Mouse (Mus musculus) forebrain, embryonic 15.5 days (tissue): ENCODE results near the gene Zfp62. TPM values are rescaled to one million over a fixed set of nuclear protein-coding genes. Genes with fewer than 3 reads are reported as not detected.
A peak's percentile ranks its signal among the peaks of the same experiment; 100 is the strongest.

Experiments used
- ATAC-seq: fragments of 200-750 bp; cut with Nextera tagmentation; replicated peaks from 2 replicates; pipeline ENCODE4 v1.8.0; 2017; ENCODE audit warnings: mild to moderate bottlenecking, moderate TSS enrichment, moderate library complexity
- H3K27ac ChIP-seq: fragments of 300-500 bp; sonication (generic); replicated peaks from 2 replicates; pipeline ENCODE4 v1.5.1; 2015; ENCODE audit warnings: mild to moderate bottlenecking, inconsistent platforms
- H3K27me3 ChIP-seq: fragments of 300-500 bp; sonication (generic); 2 replicates; pipeline ENCODE4 v1.6.1; 2015; ENCODE audit warnings: inconsistent platforms
- H3K36me3 ChIP-seq: fragments of 300-500 bp; sonication (generic); 2 replicates; pipeline ENCODE4 v1.6.1; 2015; ENCODE audit warnings: mild to moderate bottlenecking, inconsistent platforms
- H3K4me1 ChIP-seq: fragments of 300-500 bp; sonication (generic); 2 replicates; pipeline ENCODE4 v1.6.1; 2015; ENCODE audit warnings: inconsistent platforms
- H3K4me2 ChIP-seq: fragments of 300-500 bp; sonication (generic); replicated peaks from 2 replicates; pipeline ENCODE4 v1.6.1; 2015; ENCODE audit warnings: mild to moderate bottlenecking, inconsistent platforms
- H3K4me3 ChIP-seq: fragments of 300-500 bp; sonication (generic); 2 replicates; pipeline ENCODE4 v1.5.1; 2015; ENCODE audit warnings: mild to moderate bottlenecking, inconsistent platforms
- H3K9ac ChIP-seq: fragments of 300-500 bp; sonication (generic); replicated peaks from 2 replicates; pipeline ENCODE4 v1.6.1; 2015; ENCODE audit warnings: mild to moderate bottlenecking, inconsistent platforms
- H3K9me3 ChIP-seq: fragments of 300-500 bp; sonication (generic); 2 replicates; pipeline ENCODE4 v1.6.1; 2016; ENCODE audit warnings: inconsistent platforms
- WGBS: fragments of 180-500 bp; shearing (Covaris S2); methylation state at CpG from one replicate; pipeline ENCODE4 v1.1.7; 2015; ENCODE audit warnings: mixed read lengths; 5-methylcytosine and 5-hydroxymethylcytosine counted together
- polyA plus RNA-seq: library from polyadenylated mRNA; unstranded; fragments of >200 nt; fragmentation: Nextera tagmentation; extraction: Ambion mirVana; gene quantifications from 2 replicates; pipeline ENCODE4 v1.2.1, GENCODE M21; 2015

Gene Zfp62
- polyA plus RNA-seq, 1 experiment from 2014 or later = 55.1 TPM

DNA sequence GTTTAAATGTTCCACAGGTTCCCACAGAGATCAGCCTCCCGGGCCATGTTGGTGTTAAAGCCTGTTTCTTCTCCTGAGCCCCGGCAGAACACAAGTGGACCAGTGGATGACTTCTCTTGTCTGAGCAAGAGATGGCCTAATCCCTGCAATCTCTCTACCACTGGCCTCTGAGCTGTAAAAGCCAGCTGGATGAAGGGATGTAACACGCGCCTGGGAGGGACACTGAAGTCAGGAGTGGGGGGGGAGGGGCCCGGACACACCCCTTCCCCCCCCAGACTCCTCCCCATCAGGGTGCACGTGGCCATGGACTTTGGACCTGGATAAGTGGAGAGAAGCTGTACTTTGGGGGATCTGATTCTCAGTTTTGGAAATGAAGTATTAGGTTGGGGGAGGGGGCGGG, 42.1 kb downstream of the Zfp62 start:
- Histone ChIP-seq H3K27ac (0 out of 2 replicates have a peak overlapping the region, but pooled peaks have one; percentile 97), H3K36me3 (no peaks in the 10 kb centered on the region), H3K4me3 (peak overlapping the region; percentile 93; the same call in 1 of the 2 replicates), H3K27me3 (no peaks in the 10 kb centered on the region), H3K9ac (0 out of 2 replicates have a peak overlapping the region, but pooled peaks have one; percentile 83), H3K4me2 (peak overlapping the region; percentile 62), H3K9me3 (no peaks in the 10 kb centered on the region), H3K4me1 (peaks cover 29% of the 10 kb centered on the region)
- no peak for ATAC-seq
- 10% methylated on average over 7 of the region's 7 CpGs for WGBS

DNA sequence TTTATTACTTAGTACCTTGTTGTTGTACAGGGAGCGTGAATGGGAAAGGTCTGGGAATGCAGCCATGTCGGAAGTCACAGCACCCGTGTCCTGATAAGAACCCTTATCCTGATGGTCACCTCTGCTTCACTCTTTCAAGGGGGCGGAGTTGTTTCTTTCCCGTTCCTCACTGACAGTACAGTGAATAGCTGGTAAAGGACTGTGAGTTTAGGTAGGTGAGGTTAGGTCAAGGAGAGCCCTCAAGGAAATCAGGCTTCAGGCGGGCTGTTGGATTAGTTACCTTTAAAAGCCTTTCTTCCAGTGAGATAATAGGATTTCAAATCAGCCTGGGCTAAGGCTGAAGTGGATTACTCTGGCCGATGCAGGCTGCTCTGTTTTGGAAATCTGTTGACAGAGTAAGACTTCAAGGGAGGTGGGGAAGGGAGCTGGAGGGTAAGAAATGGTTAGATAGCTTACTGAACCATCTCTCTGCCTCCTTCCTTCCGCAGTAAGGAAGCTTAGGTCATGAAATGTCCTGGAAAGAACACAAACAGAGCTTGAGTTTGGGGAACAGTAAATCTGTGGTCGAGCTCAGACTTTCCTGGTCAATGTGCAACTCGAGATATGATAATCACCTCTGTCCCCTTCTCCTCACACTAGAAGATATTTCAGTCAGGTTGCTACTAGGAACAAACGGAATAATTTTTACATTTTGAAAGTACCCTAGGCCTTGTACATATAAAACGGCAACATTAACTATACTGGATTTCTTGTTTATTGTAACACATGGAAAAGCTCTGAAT, 42.7 kb downstream of the Zfp62 start:
- 30% methylated on average over 12 of the region's 12 CpGs for WGBS
- no peaks in the 10 kb centered on the region for H3K9me3 ChIP-seq
- no peak overlapping the region for H3K4me3 ChIP-seq
- no peaks in the 10 kb centered on the region for H3K36me3 ChIP-seq
- ATAC-seq = no peak
- H3K27ac ChIP-seq = no peak overlapping the region
- peaks cover 36% of the 10 kb centered on the region for H3K4me1 ChIP-seq
- no peak overlapping the region for H3K4me2 ChIP-seq
- H3K9ac ChIP-seq = no peak overlapping the region
- no peaks in the 10 kb centered on the region for H3K27me3 ChIP-seq

DNA sequence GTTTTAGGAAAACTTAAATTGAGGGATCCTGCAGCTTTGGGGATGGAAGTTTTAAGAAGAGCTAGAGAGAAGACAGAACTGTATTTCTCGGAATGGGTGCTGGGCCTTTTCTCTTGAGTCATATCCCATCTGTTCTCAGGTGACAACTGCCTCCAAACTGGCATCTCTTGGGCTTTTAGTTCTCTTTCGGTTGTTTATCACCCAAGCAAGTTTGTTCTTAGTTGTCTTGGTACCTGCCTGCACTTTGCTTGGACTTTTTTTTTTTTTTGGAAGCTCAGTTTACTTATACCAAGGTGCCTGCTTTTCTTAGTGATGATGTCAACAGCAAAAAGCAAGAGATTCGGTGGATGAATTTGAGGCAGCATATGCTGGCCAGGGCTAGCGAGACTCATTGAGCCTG, 43.4 kb downstream of the Zfp62 start:
- no peak overlapping the region for H3K4me3 ChIP-seq
- WGBS = 91% methylated on average over 4 of the region's 4 CpGs
- ATAC-seq = no peak
- H3K27me3 ChIP-seq = no peaks in the 10 kb centered on the region
- no peaks in the 10 kb centered on the region for H3K9me3 ChIP-seq
- no peak overlapping the region for H3K4me2 ChIP-seq
- H3K36me3 ChIP-seq = no peaks in the 10 kb centered on the region
- no peak overlapping the region for H3K9ac ChIP-seq
- H3K4me1 ChIP-seq = peaks cover 43% of the 10 kb centered on the region
- no peak overlapping the region for H3K27ac ChIP-seq

DNA sequence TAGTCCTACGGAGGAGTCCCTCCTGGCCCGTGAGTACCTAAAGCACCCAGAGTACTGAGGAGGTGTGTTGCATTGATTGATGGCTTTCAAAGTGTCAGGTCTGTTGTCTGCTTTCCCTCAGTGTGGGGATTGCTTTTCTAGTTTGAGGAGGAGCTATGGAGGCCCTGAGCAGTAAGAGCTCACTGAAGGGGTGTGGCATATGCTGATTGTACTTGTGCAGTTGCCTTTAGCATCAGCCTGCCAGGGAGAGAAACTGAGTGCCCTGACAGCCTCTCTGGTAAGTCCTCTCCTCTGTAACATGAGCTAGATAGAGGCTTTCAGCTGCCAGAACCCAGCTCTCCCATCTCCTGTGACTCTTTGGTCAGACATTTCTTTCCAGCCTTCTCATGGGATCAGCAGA, 44.2 kb downstream of the Zfp62 start:
- WGBS = 76% methylated on average over 2 of the region's 2 CpGs
- Histone ChIP-seq H3K4me3 (no peak overlapping the region), H3K27me3 (no peaks in the 10 kb centered on the region), H3K9me3 (no peaks in the 10 kb centered on the region), H3K36me3 (no peaks in the 10 kb centered on the region), H3K4me2 (no peak overlapping the region), H3K27ac (no peak overlapping the region), H3K9ac (no peak overlapping the region), H3K4me1 (peaks cover 44% of the 10 kb centered on the region)
- ATAC-seq = no peak

DNA sequence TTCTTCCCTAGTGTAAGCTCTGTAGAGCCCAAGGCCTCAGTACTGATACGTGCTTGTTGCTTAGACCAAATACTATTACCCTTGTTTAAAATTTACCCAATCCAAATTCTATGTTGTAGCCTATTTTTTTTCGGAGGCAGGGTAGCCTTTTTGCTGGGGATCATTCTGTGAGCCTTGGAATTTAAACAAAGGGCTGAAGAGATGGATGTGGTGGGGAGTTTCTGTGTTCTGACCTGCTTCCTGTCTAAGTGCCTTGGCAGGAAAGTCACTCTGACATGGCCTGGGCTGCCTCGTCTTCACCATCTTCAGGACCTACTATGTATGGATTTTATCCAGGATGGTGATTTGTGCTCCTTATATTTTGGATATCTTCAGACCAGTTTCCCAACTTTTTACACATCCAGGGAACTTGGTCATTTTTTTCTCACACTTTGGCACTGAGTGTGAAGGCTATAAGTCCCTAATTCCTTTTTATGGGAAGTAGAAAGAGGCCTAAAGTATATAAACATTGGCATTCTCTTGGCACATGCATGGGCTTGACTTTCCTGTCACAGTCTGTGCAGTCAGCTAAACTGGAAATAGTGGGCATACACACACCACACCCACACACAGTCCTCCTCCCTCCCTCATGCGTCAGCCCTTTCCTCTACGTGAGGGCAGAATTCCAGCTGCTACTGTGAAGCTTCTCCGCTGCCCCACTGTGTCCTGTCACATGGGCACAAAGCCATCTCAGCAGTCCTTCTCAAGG, 45.3 kb downstream of the Zfp62 start:
- Histone ChIP-seq H3K4me2 (no peak overlapping the region), H3K27ac (no peak overlapping the region), H3K36me3 (no peaks in the 10 kb centered on the region), H3K4me3 (no peak overlapping the region), H3K9me3 (no peaks in the 10 kb centered on the region), H3K9ac (no peak overlapping the region), H3K27me3 (no peaks in the 10 kb centered on the region), H3K4me1 (peaks cover 38% of the 10 kb centered on the region)
- WGBS = 62% methylated on average over 6 of the region's 6 CpGs
- ATAC-seq = no peak

DNA sequence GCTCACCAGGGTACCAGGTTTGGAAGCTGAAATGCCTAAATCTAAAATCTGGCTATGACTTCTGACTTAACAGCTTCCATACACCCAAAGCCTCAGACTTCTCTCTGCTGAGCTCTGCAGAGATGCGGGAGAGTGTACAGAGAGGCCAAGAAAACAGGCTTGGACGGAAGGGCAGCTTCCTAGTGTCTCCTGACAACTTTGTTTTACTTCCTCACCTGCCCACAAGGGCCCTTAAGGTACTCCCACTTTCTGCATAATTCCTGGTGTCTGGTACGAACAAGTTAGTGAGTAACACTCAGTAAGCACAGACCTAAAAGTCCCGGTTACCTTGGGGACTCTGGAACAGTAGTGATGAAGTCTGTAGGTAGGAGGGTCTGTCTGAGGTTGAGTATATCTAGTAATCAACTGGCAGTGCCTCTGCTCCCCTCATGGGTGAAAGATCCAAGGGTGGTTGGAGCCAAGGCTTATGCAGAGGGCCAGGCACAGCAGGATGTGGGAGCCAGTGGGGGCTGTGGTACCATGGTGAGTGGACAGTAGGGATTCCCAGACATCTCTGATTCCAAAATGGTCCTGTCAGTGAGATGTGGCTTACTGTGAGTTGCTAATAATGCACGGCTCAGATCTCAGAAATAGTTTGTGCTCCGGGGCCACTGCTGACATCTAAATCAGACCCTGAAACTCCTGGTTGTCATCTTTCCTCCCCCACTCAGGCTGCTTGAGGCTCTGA, 46.0 kb downstream of the Zfp62 start:
- 69% methylated on average over 6 of the region's 6 CpGs for WGBS
- ATAC-seq = no peak
- Histone ChIP-seq H3K27me3 (no peaks in the 10 kb centered on the region), H3K4me2 (no peak overlapping the region), H3K4me1 (peaks cover 38% of the 10 kb centered on the region), H3K9ac (no peak overlapping the region), H3K27ac (no peak overlapping the region), H3K4me3 (no peak overlapping the region), H3K9me3 (no peaks in the 10 kb centered on the region), H3K36me3 (no peaks in the 10 kb centered on the region)

DNA sequence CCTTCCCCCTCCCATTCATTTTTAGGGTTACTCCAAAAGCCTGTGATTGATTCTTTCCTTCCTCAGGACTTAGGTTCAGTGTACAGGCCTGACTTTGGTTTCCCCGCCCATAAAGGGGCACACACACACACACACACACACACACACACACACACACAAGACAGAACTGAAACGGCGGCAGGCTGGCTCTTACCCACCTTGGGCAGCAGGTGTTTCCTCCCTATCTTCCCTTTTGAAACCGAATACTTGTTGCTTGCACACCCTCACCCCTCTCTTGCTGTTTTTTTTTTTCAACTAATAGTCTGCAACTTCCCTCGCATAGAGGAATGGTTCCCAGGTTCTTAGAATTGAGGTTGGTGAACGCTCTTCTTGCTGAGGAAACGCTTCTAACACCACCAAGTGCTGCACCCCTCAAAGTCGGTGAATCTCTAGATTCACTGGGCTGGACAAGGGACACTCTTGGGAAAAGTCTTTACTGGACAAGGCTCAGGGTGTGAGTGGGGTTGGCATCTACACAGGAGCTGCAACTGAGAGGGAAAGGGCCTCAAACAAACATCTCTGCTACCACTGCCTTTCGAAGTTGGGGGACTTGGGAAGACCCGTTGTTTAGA, 46.8 kb downstream of the Zfp62 start:
- peak overlapping the region; percentile 78 for H3K9ac ChIP-seq
- ATAC-seq = no peak
- WGBS = 28% methylated on average over 10 of the region's 10 CpGs
- no peaks in the 10 kb centered on the region for H3K27me3 ChIP-seq
- peaks cover 32% of the 10 kb centered on the region for H3K4me1 ChIP-seq
- H3K9me3 ChIP-seq = no peaks in the 10 kb centered on the region
- peak overlapping the region; percentile 60; the same call in 1 of the 2 replicates for H3K27ac ChIP-seq
- peak overlapping the region; percentile 62 for H3K4me3 ChIP-seq
- H3K36me3 ChIP-seq = no peaks in the 10 kb centered on the region
- H3K4me2 ChIP-seq = peak overlapping the region; percentile 88

DNA sequence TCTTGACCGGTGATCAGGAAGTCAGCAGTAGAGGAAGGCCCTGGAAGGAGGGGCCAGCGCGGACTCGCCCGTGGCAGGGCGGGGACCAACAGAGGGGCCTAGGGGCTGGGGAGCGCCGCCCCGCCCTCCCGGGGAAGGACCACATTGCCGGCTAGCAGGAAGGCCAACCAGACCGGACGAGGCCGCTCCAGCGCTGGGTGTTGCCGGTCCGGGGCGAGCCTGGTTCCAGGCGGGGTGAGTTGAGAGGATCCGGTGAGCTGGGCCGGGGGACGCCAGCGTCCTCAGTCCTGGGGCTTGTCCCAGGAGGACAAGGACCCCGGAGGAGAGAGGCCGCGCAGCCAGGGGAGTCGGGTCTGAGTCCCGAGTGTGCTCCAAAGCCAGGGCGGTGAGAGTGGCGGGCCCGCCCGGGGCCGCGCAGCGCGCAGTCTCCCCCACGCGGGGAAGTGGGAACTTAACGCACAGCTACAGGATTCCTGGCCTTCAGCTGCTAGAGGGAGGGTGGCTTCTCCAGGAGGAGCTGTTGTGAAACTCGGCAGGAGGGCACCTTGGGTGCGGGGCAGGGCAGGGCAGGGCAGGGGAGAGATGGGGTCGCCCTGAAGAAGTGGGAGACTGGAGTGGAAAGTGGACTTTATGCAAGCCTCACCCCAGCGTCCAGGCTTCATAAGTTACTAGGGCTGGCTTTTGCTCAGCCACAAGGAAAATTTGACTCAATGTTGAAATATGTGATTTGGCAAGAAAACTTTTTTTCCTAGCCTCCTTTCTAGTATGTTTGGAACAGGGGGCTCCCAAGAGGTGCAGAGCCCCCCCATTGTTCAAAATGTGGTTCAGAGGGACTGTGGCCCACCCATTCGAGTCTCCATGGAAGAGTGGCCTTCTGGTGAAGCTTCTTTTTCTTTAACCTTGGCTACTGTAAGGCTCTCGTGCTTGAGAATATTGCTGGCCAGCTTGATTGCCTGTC, 47.6 kb downstream of the Zfp62 start:
- peak overlapping the region; percentile 78 for H3K9ac ChIP-seq
- peak overlapping the region; percentile 62 for H3K4me3 ChIP-seq
- H3K27me3 ChIP-seq = no peaks in the 10 kb centered on the region
- no peaks in the 10 kb centered on the region for H3K9me3 ChIP-seq
- peaks cover 25% of the 10 kb centered on the region for H3K4me1 ChIP-seq
- peak overlapping the region; percentile 88 for H3K4me2 ChIP-seq
- ATAC-seq = peak; percentile 84
- no peaks in the 10 kb centered on the region for H3K36me3 ChIP-seq
- H3K27ac ChIP-seq = peak overlapping the region; percentile 60; the same call in 1 of the 2 replicates
- 2% methylated on average over 45 of the region's 45 CpGs for WGBS

DNA sequence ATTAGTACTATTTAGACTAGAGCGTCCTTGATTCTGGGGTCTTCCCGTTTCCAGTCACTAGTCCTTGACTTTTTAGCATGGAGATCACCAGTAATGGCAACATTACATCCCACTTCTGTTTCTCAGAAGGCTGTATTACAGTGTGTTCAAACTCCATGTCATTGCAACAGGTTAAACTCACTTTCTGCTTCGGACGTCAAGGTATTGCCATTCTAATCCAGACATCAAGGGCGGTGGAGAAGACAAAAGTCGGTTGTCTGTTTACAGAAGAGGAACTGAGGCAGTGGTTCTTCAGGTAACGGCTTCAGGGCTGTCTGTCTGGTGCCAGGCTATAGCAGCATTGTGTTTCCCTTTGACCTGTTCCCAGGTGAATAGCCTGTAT, 48.3 kb downstream of the Zfp62 start:
- Histone ChIP-seq H3K36me3 (no peaks in the 10 kb centered on the region), H3K27ac (no peak overlapping the region), H3K27me3 (no peaks in the 10 kb centered on the region), H3K4me3 (peak overlapping the region; percentile 62; the same call in 1 of the 2 replicates), H3K9me3 (no peaks in the 10 kb centered on the region), H3K4me1 (peaks cover 19% of the 10 kb centered on the region), H3K9ac (no peak overlapping the region), H3K4me2 (peak overlapping the region; percentile 88)
- 74% methylated on average over 7 of the region's 7 CpGs for WGBS
- ATAC-seq = no peak

DNA sequence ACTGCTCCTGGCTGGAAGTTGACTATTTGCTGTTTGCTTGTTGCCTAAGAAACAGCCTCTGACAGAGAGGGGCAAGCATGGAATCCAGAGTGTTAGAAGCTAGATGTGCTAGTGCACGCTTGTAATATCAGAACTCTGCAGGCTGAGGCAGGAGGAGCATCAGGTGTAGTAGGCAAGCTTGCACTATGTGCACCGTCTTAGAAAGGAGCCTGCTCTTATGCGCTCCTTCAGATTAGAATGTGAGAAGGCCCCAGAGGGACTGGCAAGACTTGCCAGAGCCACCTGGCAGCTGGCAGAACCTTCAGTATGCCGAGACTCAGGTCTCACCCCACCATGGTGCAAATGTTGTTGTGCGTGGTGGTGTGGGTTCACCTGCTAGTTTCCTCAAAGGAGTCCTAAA, 49.0 kb downstream of the Zfp62 start:
- Histone ChIP-seq H3K27me3 (no peaks in the 10 kb centered on the region), H3K4me2 (no peak overlapping the region), H3K36me3 (no peaks in the 10 kb centered on the region), H3K27ac (no peak overlapping the region), H3K4me1 (peaks cover 19% of the 10 kb centered on the region), H3K4me3 (no peak overlapping the region), H3K9ac (no peak overlapping the region), H3K9me3 (no peaks in the 10 kb centered on the region)
- no peak for ATAC-seq
- 94% methylated on average over 5 of the region's 5 CpGs for WGBS

DNA sequence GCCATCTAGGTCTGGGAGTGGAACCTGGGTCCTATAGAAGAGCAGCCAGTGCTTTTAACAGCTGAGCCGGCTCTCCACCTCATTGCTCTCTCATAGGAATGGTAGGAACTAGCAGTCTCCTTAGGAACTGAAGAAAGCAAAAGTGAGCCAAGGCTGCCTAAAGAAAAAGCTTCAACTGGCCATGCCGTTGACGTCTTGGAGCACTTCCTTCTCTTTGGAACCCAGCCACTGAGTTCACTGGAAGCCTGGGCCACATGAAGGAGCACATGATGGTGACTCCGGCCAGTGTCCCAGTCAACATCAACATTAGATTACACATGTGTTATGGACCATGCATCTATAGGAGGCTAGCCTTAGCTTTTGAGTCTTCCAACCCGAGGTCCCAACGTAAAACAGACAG, 49.9 kb downstream of the Zfp62 start:
- H3K27ac ChIP-seq = no peak overlapping the region
- H3K9ac ChIP-seq = no peak overlapping the region
- 92% methylated on average over 6 of the region's 6 CpGs for WGBS
- peaks cover 19% of the 10 kb centered on the region for H3K4me1 ChIP-seq
- no peak for ATAC-seq
- H3K4me2 ChIP-seq = no peak overlapping the region
- no peak overlapping the region for H3K4me3 ChIP-seq
- no peaks in the 10 kb centered on the region for H3K36me3 ChIP-seq
- no peaks in the 10 kb centered on the region for H3K9me3 ChIP-seq
- no peaks in the 10 kb centered on the region for H3K27me3 ChIP-seq
